In the genomic region with DNA sequence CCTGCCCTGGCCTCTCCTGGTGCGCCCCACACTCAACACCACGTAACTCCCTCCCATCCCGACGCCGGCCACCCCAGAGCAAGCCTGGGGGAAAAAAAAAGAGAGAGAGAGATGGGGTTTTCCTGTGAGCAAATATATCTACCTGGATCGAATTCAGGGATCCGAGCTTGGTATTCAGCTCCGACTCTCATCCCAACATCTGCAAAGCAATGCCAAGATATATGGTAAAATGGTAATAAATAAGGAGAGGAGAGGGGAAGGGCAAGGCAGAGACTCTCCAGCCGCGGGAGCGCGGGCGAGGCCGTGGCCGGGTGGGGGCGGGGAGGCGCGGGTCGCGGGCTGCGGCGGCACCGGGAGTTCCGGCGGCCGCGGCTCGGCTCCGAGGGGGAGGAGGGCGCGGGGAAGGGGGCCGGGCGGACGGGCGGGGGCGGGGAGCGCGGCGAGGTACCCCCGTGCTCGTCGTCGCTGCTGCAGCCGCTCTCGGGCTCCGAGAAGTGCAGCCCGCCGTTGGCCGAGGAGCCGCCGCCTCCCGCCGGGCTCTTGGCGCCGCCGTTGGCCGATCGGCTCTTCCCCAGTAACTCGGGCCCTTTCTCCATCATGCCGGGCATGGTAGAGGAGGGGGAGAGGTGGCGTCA, we compare ENCODE assay signal across 8 mouse cellular contexts. TPM values are rescaled to one million over a fixed set of nuclear protein-coding genes. Genes with fewer than 3 reads are reported as not detected.
A peak's percentile ranks its signal among the peaks of the same experiment; 100 is the strongest.
DNase-seq lines count a peak whose midpoint lies in the region; ATAC-seq and TF ChIP-seq lines count a peak whose summit lies in the region.

No protein-coding gene starts in this region.

- TF ChIP-seq EP300 in heart, adult 2 months (IDR thresholded peaks at IDR 0.05; ENCODE audit: insufficient read depth, low read depth, low read length), result no peak
- no peak for TF ChIP-seq EP300 in liver, embryonic 14.5 days (IDR thresholded peaks at IDR 0.05; ENCODE audit: low read depth)

- H3K4me1 ChIP-seq in heart, adult 2 months (ENCODE audit: control insufficient read depth, insufficient read depth, low read length), result peaks cover 1% of the 10 kb centered on the region; the same call in 1 of the 2 replicates
- H3K4me1 ChIP-seq in heart, embryonic 16.5 days (ENCODE audit: control insufficient read depth, insufficient read depth, low read length), result peaks cover 22% of the 10 kb centered on the region
- peaks cover 10 to 13% of the 10 kb centered on the region in 2 experiments for H3K4me1 ChIP-seq in liver, embryonic 14.5 days (replicated peaks; ENCODE audit: control insufficient read depth in 2 of 2, insufficient read depth in 2 of 2, low read length in 1 of 2)

- intact Hi-C loops in heart, adult 2 months (cut with DNase I), result loop anchor here (10.0 kb wide), 1 partner anchor 1213 kb away; the partner anchor contains the start of gene Angel2
- intact Hi-C loops in heart, postnatal 14 days (cut with DNase I), result no loop called here

- peak overlapping the region; percentile 89 for H3K4me2 ChIP-seq in heart, embryonic 16.5 days (ENCODE audit: low read depth, low read length)
- H3K4me2 ChIP-seq in liver, embryonic 14.5 days (ENCODE audit: low read depth), result peak overlapping the region; percentile 92

- peaks cover 10% of the 10 kb centered on the region for H3K36me3 ChIP-seq in heart, adult 2 months (ENCODE audit: control insufficient read depth, insufficient read depth, low read length)
- peaks cover 5% of the 10 kb centered on the region for H3K36me3 ChIP-seq in C2C12 (ENCODE audit: control insufficient read depth, insufficient read depth)
- peaks cover 4% of the 10 kb centered on the region; the same call in 1 of the 2 replicates for H3K36me3 ChIP-seq in heart, embryonic 16.5 days (ENCODE audit: control insufficient read depth, insufficient read depth)
- H3K36me3 ChIP-seq in liver, embryonic 14.5 days (replicated peaks; ENCODE audit: control insufficient read depth, insufficient read depth, low read depth), result no peaks in the 10 kb centered on the region

- H3K79me2 ChIP-seq in heart, adult 2 months (replicated peaks; ENCODE audit: control insufficient read depth, insufficient read depth, low read length), result 0 out of 2 replicates have a peak, but pooled peaks cover 1% of the 10 kb centered on the region
- peaks cover 45% of the 10 kb centered on the region for H3K79me2 ChIP-seq in C2C12 (ENCODE audit: control insufficient read depth, insufficient read depth)

- peaks cover 10% of the 10 kb centered on the region for H3K79me3 ChIP-seq in C2C12 (ENCODE audit: low read depth)

- H3K27me3 ChIP-seq in heart, adult 2 months (ENCODE audit: control insufficient read depth, insufficient read depth, low read length), result no peaks in the 10 kb centered on the region
- H3K27me3 ChIP-seq in C2C12 (ENCODE audit: control insufficient read depth, insufficient read depth, insufficient read length), result no peaks in the 10 kb centered on the region
- H3K27me3 ChIP-seq in heart, embryonic 16.5 days (ENCODE audit: control insufficient read depth, insufficient read depth, low read length), result no peaks in the 10 kb centered on the region
- H3K27me3 ChIP-seq in liver, embryonic 14.5 days (ENCODE audit: control insufficient read depth, insufficient read depth, low read length), result no peaks in the 10 kb centered on the region

- H3K27ac ChIP-seq in heart, adult 2 months, result peak overlapping the region; percentile 96
- H3K27ac ChIP-seq in heart, embryonic 16.5 days (ENCODE audit: low read length), result peak overlapping the region; percentile 99
- H3K27ac ChIP-seq in liver, embryonic 14.5 days, result peak overlapping the region; percentile 69

- no peak for DNase-seq in heart, adult 2 months
- no peak for DNase-seq in heart, postnatal 14 days
- peak; percentile 54 for DNase-seq in adrenal gland, postnatal 25 days
- peak in 1 of 3 experiments; percentile 31 for DNase-seq in liver, embryonic 14.5 days (ENCODE audit: low read depth in 3 of 3, low spot score in 3 of 3)
- DNase-seq in retina, postnatal 1 day, result peak; percentile 63
- no peak for DNase-seq in cerebellum, adult 8-10 months

- H3K4me3 ChIP-seq in heart, adult 2 months, result peak overlapping the region; percentile 78
- H3K4me3 ChIP-seq in C2C12 (ENCODE audit: insufficient read depth, poor library complexity, severe bottlenecking), result peak overlapping the region; percentile 60
- H3K4me3 ChIP-seq in heart, embryonic 16.5 days (ENCODE audit: low read length), result peak overlapping the region; percentile 92
- H3K4me3 ChIP-seq in liver, embryonic 14.5 days (ENCODE audit: insufficient read depth in 1 of 2, low read depth in 2 of 2, low read length in 2 of 2), result peak overlapping the region; percentile 77 to 98

- 1% methylated on average over 40 of the region's 61 CpGs for WGBS in heart, adult 2 months
- WGBS in heart, embryonic 16.5 days, result 1% methylated on average over 49 of the region's 61 CpGs
- WGBS in liver, embryonic 14.5 days (ENCODE audit: insufficient replicate concordance), result under 1% methylated on average over 40 of the region's 61 CpGs

- TF ChIP-seq CTCF in heart, adult 2 months (IDR thresholded peaks at IDR 0.05), result no peak
- TF ChIP-seq CTCF in C2C12 (IDR thresholded peaks at IDR 0.05; ENCODE audit: control insufficient read depth, insufficient read depth, insufficient read length), result no peak
- TF ChIP-seq CTCF in liver, embryonic 14.5 days (IDR thresholded peaks at IDR 0.05; ENCODE audit: low read depth), result peak; percentile 19; the same call in 1 of the 2 replicates

- TF ChIP-seq POLR2A in heart, adult 2 months (IDR thresholded peaks at IDR 0.05; ENCODE audit: insufficient read depth, low read depth, low read length), result no peak

- peak overlapping the region; percentile 96 for H3K9ac ChIP-seq in heart, adult 2 months (ENCODE audit: low read depth, low read length)
- H3K9ac ChIP-seq in heart, embryonic 16.5 days (ENCODE audit: low read length), result peak overlapping the region; percentile 97
- peak overlapping the region; percentile 90 for H3K9ac ChIP-seq in liver, embryonic 14.5 days (replicated peaks)

- no peaks in the 10 kb centered on the region for H3K9me3 ChIP-seq in heart, embryonic 16.5 days (replicated peaks; ENCODE audit: control insufficient read depth, low read length)
- H3K9me3 ChIP-seq in liver, embryonic 14.5 days (ENCODE audit: control insufficient read depth, low read length), result no peaks in the 10 kb centered on the region

- peak overlapping the region; percentile 95 for H3ac ChIP-seq in C2C12 (ENCODE audit: control insufficient read depth, insufficient read length, low read depth)

- peak; percentile 43 for ATAC-seq in heart, embryonic 16.5 days (replicated peaks; ENCODE audit: extremely low read depth, insufficient read depth, low FRiP score)
- peak; percentile 47 for ATAC-seq in liver, embryonic 14.5 days (ENCODE audit: insufficient read depth)

TF ChIP-seq in C2C12, 6 proteins besides CTCF, POLR2A, EP300 and RAD21:
- TF ChIP-seq MYOD1 (IDR thresholded peaks at IDR 0.05; ENCODE audit: control insufficient read depth, insufficient read length, low read depth) (no peak), MYOG (IDR thresholded peaks at IDR 0.05; ENCODE audit: control insufficient read depth, extremely low read depth, insufficient read length) (no peak), USF1 (IDR thresholded peaks at IDR 0.05; ENCODE audit: low read depth) (no peak), MAX (IDR thresholded peaks at IDR 0.05) (no peak), FOSL1 (IDR thresholded peaks at IDR 0.05; ENCODE audit: insufficient read depth, low read length, poor library complexity, severe bottlenecking) (no peak), CEBPB (IDR thresholded peaks at IDR 0.05; ENCODE audit: low read depth) (no peak)

RNA-seq across cellular contexts. Expression of gene Rcor3, which starts 0.5 kb away (rescaled TPM):
- 10 to 100 TPM; 26.3 to 35.0 TPM for total RNA-seq in heart, adult 2 months (2021)
- 38.3 and 39.7 TPM in 2 replicates for polyA plus RNA-seq in heart, adult 2 months (2012; rRNA removed)
- 10 to 100 TPM; 31.9 to 40.9 TPM for total RNA-seq in heart, postnatal 14 days (2021)
- 8.6 TPM for polyA plus RNA-seq in C2C12 (2012; fragmentation: generic; extraction: Trizol)
- 40.6 and 46.7 TPM in 2 replicates for total RNA-seq in adrenal gland, postnatal 25 days (2021)
- 33.1 and 39.6 TPM in 2 replicates for polyA plus RNA-seq in heart, embryonic 16.5 days (2015; fragmentation: Nextera tagmentation; extraction: Ambion mirVana)
- polyA plus RNA-seq in liver, embryonic 14.5 days (2012; rRNA removed), result 7.1 and 9.1 TPM in 2 replicates
- 6.7 and 6.9 TPM in 2 replicates for polyA plus RNA-seq in liver, embryonic 14.5 days (2014; fragmentation: Nextera tagmentation; extraction: Ambion mirVana)

RNA-seq across cellular contexts. Expression of gene Traf5, which starts 45.0 kb away (rescaled TPM):
- 1 to 10 TPM; 3.9 to 4.3 TPM for total RNA-seq in heart, adult 2 months (2021)
- 4.4 and 5.1 TPM in 2 replicates for polyA plus RNA-seq in heart, adult 2 months (2012; rRNA removed)
- 10 to 100 TPM in 1 of 2 experiments, 1 to 10 TPM in 1; 9.1 to 10.5 TPM for total RNA-seq in heart, postnatal 14 days (2021)
- 20.5 TPM for polyA plus RNA-seq in C2C12 (2012; fragmentation: generic; extraction: Trizol)
- total RNA-seq in adrenal gland, postnatal 25 days (2021), result 6.1 and 6.6 TPM in 2 replicates
- polyA plus RNA-seq in heart, embryonic 16.5 days (2015; fragmentation: Nextera tagmentation; extraction: Ambion mirVana), result 15.5 and 16.1 TPM in 2 replicates
- 4.9 and 7.2 TPM in 2 replicates for polyA plus RNA-seq in liver, embryonic 14.5 days (2012; rRNA removed)
- 4.9 and 6.6 TPM in 2 replicates for polyA plus RNA-seq in liver, embryonic 14.5 days (2014; fragmentation: Nextera tagmentation; extraction: Ambion mirVana)

RNA-seq across cellular contexts. Expression of gene Kcnh1, which starts 53.2 kb away (rescaled TPM):
- total RNA-seq in heart, adult 2 months (2021), result under 1 TPM; 0.05 to 0.09 TPM
- 0.06 and 0.09 TPM in 2 replicates for polyA plus RNA-seq in heart, adult 2 months (2012; rRNA removed)
- under 1 TPM; 0.12 to 0.17 TPM for total RNA-seq in heart, postnatal 14 days (2021)
- 0.04 TPM for polyA plus RNA-seq in C2C12 (2012; fragmentation: generic; extraction: Trizol)
- total RNA-seq in adrenal gland, postnatal 25 days (2021), result 0.14 and 0.30 TPM in 2 replicates
- 0.32 and 0.34 TPM in 2 replicates for polyA plus RNA-seq in heart, embryonic 16.5 days (2015; fragmentation: Nextera tagmentation; extraction: Ambion mirVana)
- polyA plus RNA-seq in liver, embryonic 14.5 days (2012; rRNA removed), result under 0.01 TPM in 2 replicates
- polyA plus RNA-seq in liver, embryonic 14.5 days (2014; fragmentation: Nextera tagmentation; extraction: Ambion mirVana), result not detected in 2 replicates

Comparison
In these comparisons a context has a peak if more than half of its experiments do, and no peak if none do; other contexts are left out.
1. DNase-seq: peak in adrenal gland, postnatal 25 days (single experiment) and retina, postnatal 1 day (single experiment); none in heart, adult 2 months (0 of 2), heart, postnatal 14 days (0 of 2) and cerebellum, adult 8-10 months (single experiment).
2. Peak in every context shown above with its lines, with median percentiles within 50 percentile points of each other: H3K27ac ChIP-seq, H3K4me3 ChIP-seq and H3K9ac ChIP-seq.